Mouse (Mus musculus) hindbrain, embryonic 12.5 days (tissue): ENCODE results near the gene Ebf1. TPM values are rescaled to one million over a fixed set of nuclear protein-coding genes. Genes with fewer than 3 reads are reported as not detected.
"Not testable (repeated sequence)": the region's sequence is repeated elsewhere in the genome, so short reads cannot be mapped to it uniquely, and the experiment has no call there.

Experiments
- ATAC-seq: fragments of 200-750 bp; cut with Nextera tagmentation; 2 replicates; pipeline ENCODE4 v1.8.0; 2017; ENCODE audit warnings: moderate TSS enrichment; ENCODE audit not compliant: low FRiP score
- H3K27ac ChIP-seq: fragments of 300-500 bp; sonication (generic); 2 replicates; pipeline ENCODE4 v1.5.1; 2016; ENCODE audit warnings: mild to moderate bottlenecking
- H3K27me3 ChIP-seq: fragments of 300-500 bp; sonication (generic); 2 replicates; pipeline ENCODE4 v1.6.1; 2016; ENCODE audit warnings: mild to moderate bottlenecking
- H3K36me3 ChIP-seq: fragments of 300-500 bp; sonication (generic); 2 replicates; pipeline ENCODE4 v1.6.1; 2016; ENCODE audit warnings: mild to moderate bottlenecking
- H3K4me1 ChIP-seq: fragments of 300-500 bp; sonication (generic); 2 replicates; pipeline ENCODE4 v1.6.1; 2016
- H3K4me2 ChIP-seq: fragments of 300-500 bp; sonication (generic); replicated peaks from 2 replicates; pipeline ENCODE4 v1.6.1; 2016; ENCODE audit warnings: mild to moderate bottlenecking
- H3K4me3 ChIP-seq: fragments of 300-500 bp; sonication (generic); 2 replicates; pipeline ENCODE4 v1.5.1; 2016; ENCODE audit warnings: mild to moderate bottlenecking
- H3K9ac ChIP-seq: fragments of 300-500 bp; sonication (generic); 2 replicates; pipeline ENCODE4 v1.6.1; 2016; ENCODE audit warnings: mild to moderate bottlenecking, moderate library complexity
- H3K9me3 ChIP-seq: fragments of 300-500 bp; sonication (generic); replicated peaks from 2 replicates; pipeline ENCODE4 v1.6.1; 2016; ENCODE audit warnings: mild to moderate bottlenecking
- WGBS: fragments of 180-500 bp; shearing (Covaris S2); methylation state at CpG from one replicate; pipeline ENCODE4 v1.1.7; 2016; 5-methylcytosine and 5-hydroxymethylcytosine counted together
- polyA plus RNA-seq: library from polyadenylated mRNA; unstranded; fragments of >200 nt; fragmentation: Nextera tagmentation; extraction: Ambion mirVana; gene quantifications from 2 replicates; pipeline ENCODE4 v1.2.1, GENCODE M21; 2016

Gene Ebf1
- polyA plus RNA-seq, result 111 and 122 TPM in 2 replicates

DNA sequence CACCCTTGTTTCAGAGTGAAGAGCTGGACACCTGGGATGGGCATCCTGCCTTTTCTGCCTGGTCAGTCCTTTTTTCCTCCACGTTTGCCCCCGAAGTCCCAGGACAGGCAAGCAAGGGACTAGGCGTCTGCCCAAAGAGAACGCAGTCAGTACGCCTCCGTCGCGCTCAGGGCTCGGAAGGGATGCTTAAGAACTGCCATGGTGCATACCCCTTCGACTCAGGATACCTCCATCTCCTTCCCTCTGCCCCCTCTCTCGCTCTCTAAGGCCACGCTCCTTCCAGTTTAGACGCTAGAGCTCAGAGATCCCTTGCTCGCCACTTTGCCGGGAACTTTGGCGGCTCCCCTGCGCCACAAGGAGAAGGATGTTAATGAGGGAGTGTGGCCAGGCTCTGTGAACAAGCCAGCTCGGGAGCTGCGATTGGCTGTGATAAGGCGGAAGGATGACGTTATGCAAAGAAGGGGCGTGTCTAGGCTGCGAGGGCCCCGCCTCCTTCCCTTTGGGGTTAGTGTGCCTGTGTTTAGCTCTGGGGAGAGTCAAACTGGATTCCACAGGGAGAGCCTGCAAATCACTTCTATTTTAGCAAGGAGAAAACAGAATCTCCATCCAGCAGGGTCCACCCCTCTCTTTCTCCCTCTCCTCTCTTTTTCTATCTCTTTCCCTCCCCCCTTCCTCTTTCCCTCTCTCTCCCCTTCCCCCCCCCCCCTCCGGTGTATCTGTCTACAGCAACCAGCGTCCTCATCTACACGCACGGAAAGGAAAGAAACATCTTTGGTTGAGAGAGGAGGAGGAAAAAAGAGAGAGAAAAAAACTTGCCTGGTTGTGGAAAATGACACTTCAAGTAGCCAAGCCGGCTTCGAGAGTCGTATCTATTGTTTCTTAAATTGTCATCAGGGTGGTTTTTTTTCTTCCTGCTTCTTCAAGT, at the start of gene Ebf1:
Gene Ebf1, plus strand, starts transcription at position 530 of the 925 bp plus-strand sequence.
- Histone ChIP-seq H3K9me3 (no peaks in the 10 kb centered on the region), H3K4me3 (peak within 1 kb of the TSS; percentile 74), H3K36me3 (no peaks in the 10 kb centered on the region), H3K27me3 (peaks cover 43% of the 10 kb centered on the region), H3K9ac (peak within 1 kb of the TSS; percentile 90), H3K27ac (peak within 1 kb of the TSS; percentile 92), H3K4me1 (peaks cover 54% of the 10 kb centered on the region), H3K4me2 (peak within 1 kb of the TSS; percentile 86)
- peak; percentile 96 for ATAC-seq
- WGBS, result under 1% methylated on average over 30 of the region's 31 CpGs

GRCm38 (mm10) chr11:44570336-44570735, 46.8 kb upstream of the Ebf1 start:
- not testable (repeated sequence) for ATAC-seq, H3K4me1 ChIP-seq, H3K9me3 ChIP-seq, H3K4me3 ChIP-seq, H3K4me2 ChIP-seq, H3K9ac ChIP-seq, H3K27ac ChIP-seq, H3K27me3 ChIP-seq
- peaks cover 23% of the 10 kb centered on the region for H3K36me3 ChIP-seq
- WGBS, result 94% methylated on average over 4 of the region's 4 CpGs

- no peak overlapping the region for H3K9ac ChIP-seq
- no peak overlapping the region for H3K27ac ChIP-seq
- peaks cover 6% of the 10 kb centered on the region for H3K36me3 ChIP-seq
- no peak overlapping the region for H3K4me2 ChIP-seq
- 93% methylated on average over 5 of the region's 5 CpGs for WGBS
- no peaks in the 10 kb centered on the region for H3K4me1 ChIP-seq
- no peak for ATAC-seq
- no peak overlapping the region for H3K4me3 ChIP-seq
- peaks cover 5% of the 10 kb centered on the region; the same call in 1 of the 2 replicates for H3K9me3 ChIP-seq
- no peaks in the 10 kb centered on the region for H3K27me3 ChIP-seq
Measured at GRCm38 (mm10) chr11:44572781-44573180, 44.3 kb upstream of the Ebf1 start.

- ATAC-seq, result no peak
- WGBS, result 79% methylated on average over 3 of the region's 3 CpGs
- Histone ChIP-seq H3K27ac (no peak overlapping the region), H3K4me2 (no peak overlapping the region), H3K27me3 (no peaks in the 10 kb centered on the region), H3K9me3 (peaks cover 5% of the 10 kb centered on the region; the same call in 1 of the 2 replicates), H3K9ac (no peak overlapping the region), H3K36me3 (peaks cover 6% of the 10 kb centered on the region), H3K4me1 (no peaks in the 10 kb centered on the region), H3K4me3 (no peak overlapping the region)
Measured at GRCm38 (mm10) chr11:44573396-44573795, 43.7 kb upstream of the Ebf1 start.

DNA sequence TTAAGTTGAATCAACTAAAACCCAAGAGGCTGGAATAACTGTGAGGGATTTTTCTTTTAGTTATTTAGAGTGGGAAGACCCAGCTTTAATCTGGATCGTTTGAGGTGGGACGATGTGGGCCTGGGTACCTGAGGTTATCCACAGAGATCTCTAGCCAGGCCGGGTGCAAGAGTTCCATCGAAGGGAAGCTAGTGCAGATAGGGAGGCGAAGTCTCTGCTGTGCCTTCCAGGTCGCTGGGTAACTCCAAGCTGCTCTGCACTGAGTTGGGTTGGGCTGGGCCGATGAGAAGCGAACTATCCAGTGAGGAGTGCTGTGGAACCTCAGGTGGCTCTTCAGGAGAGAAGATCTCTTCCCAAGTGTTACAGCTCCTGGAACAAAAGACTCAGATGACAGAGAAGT, 42.7 kb upstream of the Ebf1 start:
- Histone ChIP-seq H3K4me1 (no peaks in the 10 kb centered on the region), H3K27me3 (no peaks in the 10 kb centered on the region), H3K4me2 (no peak overlapping the region), H3K9me3 (peaks cover 3% of the 10 kb centered on the region; the same call in 1 of the 2 replicates), H3K4me3 (no peak overlapping the region), H3K27ac (no peak overlapping the region), H3K9ac (no peak overlapping the region), H3K36me3 (peaks cover 3% of the 10 kb centered on the region)
- 93% methylated on average over 8 of the region's 8 CpGs for WGBS
- ATAC-seq, result no peak

- Histone ChIP-seq H3K9me3 (no peaks in the 10 kb centered on the region), H3K27me3 (no peaks in the 10 kb centered on the region), H3K4me3 (no peak overlapping the region), H3K4me2 (no peak overlapping the region), H3K36me3 (no peaks in the 10 kb centered on the region), H3K9ac (no peak overlapping the region), H3K4me1 (no peaks in the 10 kb centered on the region), H3K27ac (no peak overlapping the region)
- WGBS, result 90% methylated on average over 5 of the region's 5 CpGs
- ATAC-seq, result no peak
Measured at GRCm38 (mm10) chr11:44574820-44575219, 42.3 kb upstream of the Ebf1 start.

GRCm38 (mm10) chr11:44577911-44578310, 39.2 kb upstream of the Ebf1 start:
- WGBS, result 85% methylated on average over 9 of the region's 9 CpGs
- H3K27ac ChIP-seq, result no peak overlapping the region
- H3K4me3 ChIP-seq, result no peak overlapping the region
- no peaks in the 10 kb centered on the region for H3K27me3 ChIP-seq
- H3K9me3 ChIP-seq, result no peaks in the 10 kb centered on the region
- no peaks in the 10 kb centered on the region for H3K36me3 ChIP-seq
- ATAC-seq, result no peak
- H3K4me1 ChIP-seq, result no peaks in the 10 kb centered on the region
- no peak overlapping the region for H3K4me2 ChIP-seq
- no peak overlapping the region for H3K9ac ChIP-seq

DNA sequence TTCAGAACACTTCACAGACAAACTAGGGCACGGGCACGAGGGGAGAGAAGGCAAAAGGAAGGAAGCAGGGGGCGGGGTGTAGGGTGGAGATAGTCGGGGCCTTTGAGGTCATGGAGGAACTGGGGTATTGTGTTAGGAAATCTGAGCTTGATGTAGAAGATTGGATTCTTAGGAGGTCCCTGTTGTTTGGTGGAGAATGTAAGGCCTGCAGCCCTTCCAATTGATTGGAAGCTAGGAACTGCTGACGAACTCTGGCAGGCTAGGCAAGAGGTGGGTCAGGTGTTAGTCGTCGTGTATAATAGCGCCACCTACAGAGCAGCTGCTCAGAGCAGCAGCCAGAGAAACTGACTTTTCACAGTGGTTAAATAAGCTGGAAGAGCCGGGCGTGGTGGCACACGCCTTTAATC, 35.8 kb upstream of the Ebf1 start:
- Histone ChIP-seq H3K4me2 (no peak overlapping the region), H3K27me3 (no peaks in the 10 kb centered on the region), H3K36me3 (no peaks in the 10 kb centered on the region), H3K9ac (no peak overlapping the region), H3K4me3 (no peak overlapping the region), H3K4me1 (no peaks in the 10 kb centered on the region), H3K9me3 (no peaks in the 10 kb centered on the region), H3K27ac (no peak overlapping the region)
- no peak for ATAC-seq
- 36% methylated on average over 11 of the region's 11 CpGs for WGBS

GRCm38 (mm10) chr11:44586047-44586696, 30.9 kb upstream of the Ebf1 start:
- no peaks in the 10 kb centered on the region for H3K4me1 ChIP-seq
- ATAC-seq, result peak; percentile 48; the same call in 1 of the 2 replicates
- no peak overlapping the region for H3K9ac ChIP-seq
- no peak overlapping the region for H3K4me3 ChIP-seq
- no peaks in the 10 kb centered on the region for H3K36me3 ChIP-seq
- no peaks in the 10 kb centered on the region for H3K27me3 ChIP-seq
- H3K27ac ChIP-seq, result no peak overlapping the region
- WGBS, result 13% methylated on average over 3 of the region's 3 CpGs
- no peaks in the 10 kb centered on the region for H3K9me3 ChIP-seq
- no peak overlapping the region for H3K4me2 ChIP-seq

GRCm38 (mm10) chr11:44593016-44593415, 24.1 kb upstream of the Ebf1 start:
- Histone ChIP-seq H3K9ac (no peak overlapping the region), H3K4me3 (no peak overlapping the region), H3K27ac (no peak overlapping the region), H3K4me1 (no peaks in the 10 kb centered on the region), H3K27me3 (no peaks in the 10 kb centered on the region), H3K9me3 (no peaks in the 10 kb centered on the region), H3K4me2 (no peak overlapping the region), H3K36me3 (no peaks in the 10 kb centered on the region)
- 91% methylated on average over 6 of the region's 6 CpGs for WGBS
- ATAC-seq, result no peak

GRCm38 (mm10) chr11:44594768-44595167, 22.3 kb upstream of the Ebf1 start:
- no peak overlapping the region for H3K4me2 ChIP-seq
- H3K9ac ChIP-seq, result no peak overlapping the region
- H3K4me3 ChIP-seq, result no peak overlapping the region
- H3K9me3 ChIP-seq, result no peaks in the 10 kb centered on the region
- H3K27me3 ChIP-seq, result no peaks in the 10 kb centered on the region
- no peaks in the 10 kb centered on the region for H3K36me3 ChIP-seq
- H3K27ac ChIP-seq, result no peak overlapping the region
- ATAC-seq, result no peak
- H3K4me1 ChIP-seq, result no peaks in the 10 kb centered on the region
- WGBS, result 86% methylated on average over 3 of the region's 3 CpGs

GRCm38 (mm10) chr11:44606881-44607280, 10.2 kb upstream of the Ebf1 start:
- WGBS, result 88% methylated on average over 8 of the region's 8 CpGs
- Histone ChIP-seq H3K27ac (no peak overlapping the region), H3K4me3 (no peak overlapping the region), H3K36me3 (no peaks in the 10 kb centered on the region), H3K9ac (no peak overlapping the region), H3K9me3 (no peaks in the 10 kb centered on the region), H3K27me3 (0 out of 2 replicates have a peak, but pooled peaks cover 2% of the 10 kb centered on the region), H3K4me1 (peaks cover 7% of the 10 kb centered on the region), H3K4me2 (no peak overlapping the region)
- no peak for ATAC-seq
